Comparison of ENCODE assay signal across 20 mouse cellular contexts in genomic region chrX:109175038-109175437, GRCm38 (mm10). TPM values are rescaled to one million over a fixed set of nuclear protein-coding genes. Genes with fewer than 3 reads are reported as not detected.
A peak's percentile ranks its signal among the peaks of the same experiment; 100 is the strongest.
DNase-seq lines count a peak whose midpoint lies in the region; ATAC-seq and TF ChIP-seq lines count a peak whose summit lies in the region.
"Had no signal": no experiment of that assay in that cellular context is flagged by ENCODE, and none has a peak within 500 bp of the region (broad histone marks: within the 10 kb centered on the region; RNA-seq: fewer than 3 reads in every experiment).

No protein-coding gene starts in this region.

- H3K9me3 ChIP-seq in heart, embryonic 10.5 days, result no peaks in the 10 kb centered on the region
- no peaks in the 10 kb centered on the region for H3K9me3 ChIP-seq in lung, postnatal 0 days (ENCODE audit: low read length)
- no peaks in the 10 kb centered on the region for H3K9me3 ChIP-seq in stomach, embryonic 14.5 days (ENCODE audit: control insufficient read depth, low read depth, low read length)
- H3K9me3 ChIP-seq: limb, embryonic 10.5 days had no signal

- no peak overlapping the region for H3K9ac ChIP-seq in lung, postnatal 0 days (replicated peaks; ENCODE audit: low read depth)
- no peak overlapping the region for H3K9ac ChIP-seq in stomach, embryonic 14.5 days (replicated peaks; ENCODE audit: low read depth, low read length)
- H3K9ac ChIP-seq: liver, embryonic 14.5 days had no signal

- no peak; the same call in 1 of the 2 replicates for ATAC-seq in lung, postnatal 0 days
- peak; percentile 74 for ATAC-seq in granulocyte monocyte progenitor cell, adult 5-6 weeks (replicated peaks; ENCODE audit: poor library complexity, severe bottlenecking)
- ATAC-seq in stomach, embryonic 14.5 days (ENCODE audit: insufficient number of reproducible peaks, insufficient read depth, low FRiP score, low read depth), result 0 out of 2 replicates have a peak, but pooled peaks have one; percentile 58
- ATAC-seq: hindbrain, embryonic 16.5 days; Patski had no signal

- H3K36me3 ChIP-seq in heart, embryonic 10.5 days, result no peaks in the 10 kb centered on the region
- H3K36me3 ChIP-seq in lung, postnatal 0 days (ENCODE audit: insufficient read depth, low read length), result no peaks in the 10 kb centered on the region
- no peaks in the 10 kb centered on the region for H3K36me3 ChIP-seq in stomach, embryonic 14.5 days (ENCODE audit: control insufficient read depth, insufficient read depth, low read length)
- H3K36me3 ChIP-seq: limb, embryonic 10.5 days had no signal

- 74% methylated on average over 2 of the region's 2 CpGs for WGBS in heart, embryonic 10.5 days
- WGBS in lung, postnatal 0 days, result 39% methylated on average over 2 of the region's 2 CpGs
- 70% methylated on average over 2 of the region's 2 CpGs for WGBS in stomach, embryonic 14.5 days

- intact Hi-C loops in heart, postnatal 10 days (cut with DNase I), result no loop called here

- no peak for TF ChIP-seq EP300 in lung, postnatal 0 days (IDR thresholded peaks at IDR 0.05)

- H3K27ac ChIP-seq in heart, embryonic 10.5 days, result no peak overlapping the region
- H3K27ac ChIP-seq in lung, postnatal 0 days (ENCODE audit: low read length), result no peak overlapping the region
- no peak overlapping the region for H3K27ac ChIP-seq in stomach, embryonic 14.5 days (ENCODE audit: low read length)
- H3K27ac ChIP-seq: limb, embryonic 10.5 days; liver, embryonic 14.5 days had no signal

- no peak overlapping the region for H3K4me2 ChIP-seq in lung, postnatal 0 days (replicated peaks; ENCODE audit: low read depth, low read length)
- H3K4me2 ChIP-seq in stomach, embryonic 14.5 days (replicated peaks; ENCODE audit: low read depth, low read length), result no peak overlapping the region
- H3K4me2 ChIP-seq: midbrain, embryonic 11.5 days had no signal

- no peak overlapping the region for H3K4me3 ChIP-seq in heart, embryonic 10.5 days
- H3K4me3 ChIP-seq in lung, postnatal 0 days (ENCODE audit: low read depth, low read length), result no peak overlapping the region
- H3K4me3 ChIP-seq in stomach, embryonic 14.5 days (ENCODE audit: low read depth, low read length), result no peak overlapping the region
- H3K4me3 ChIP-seq: erythroblast, embryonic 14.5 days; limb, embryonic 10.5 days had no signal

- DNase-seq in heart, postnatal 10 days, result peak; percentile 5 to 12
- no peak for DNase-seq in heart, embryonic 10.5 days (ENCODE audit: low spot score)
- DNase-seq in lung, postnatal 0 days (ENCODE audit: low spot score), result peak; percentile 36
- no peak for DNase-seq in lung, adult 18-20 months
- no peak for DNase-seq in MN1 (ENCODE audit: low spot score)
- DNase-seq in layer of hippocampus, postnatal 25 days (ENCODE audit: extremely low spot score in 1 of 2, low spot score in 1 of 2), result no peak
- DNase-seq: cerebellum, adult 2 months; embryo, embryonic 11 days; right cerebral cortex, postnatal 25 days; thymus, postnatal 36 days had no signal

- no peaks in the 10 kb centered on the region for H3K4me1 ChIP-seq in heart, embryonic 10.5 days
- H3K4me1 ChIP-seq in lung, postnatal 0 days (ENCODE audit: insufficient read depth, low read depth, low read length), result no peaks in the 10 kb centered on the region
- peaks cover 5% of the 10 kb centered on the region; the same call in 1 of the 2 replicates for H3K4me1 ChIP-seq in stomach, embryonic 14.5 days (ENCODE audit: control insufficient read depth, insufficient read depth, low read length)
- H3K4me1 ChIP-seq: limb, embryonic 10.5 days had no signal

- H3K27me3 ChIP-seq in heart, embryonic 10.5 days (ENCODE audit: insufficient read depth, poor library complexity, severe bottlenecking), result no peaks in the 10 kb centered on the region
- no peaks in the 10 kb centered on the region for H3K27me3 ChIP-seq in lung, postnatal 0 days (replicated peaks; ENCODE audit: insufficient read depth, low read length)
- no peaks in the 10 kb centered on the region for H3K27me3 ChIP-seq in stomach, embryonic 14.5 days (ENCODE audit: control insufficient read depth, insufficient read depth, low read length)

- no peak for TF ChIP-seq CTCF in lung, postnatal 0 days (IDR thresholded peaks at IDR 0.05)

RNA-seq across cellular contexts. Expression of gene Gm6377, which starts 21.5 kb away (rescaled TPM):
- under 1 TPM; 0.24 to 0.47 TPM for total RNA-seq in heart, postnatal 10 days (2021)
- polyA plus RNA-seq in heart, embryonic 10.5 days (2016; fragmentation: Nextera tagmentation; extraction: Ambion mirVana), result 0.06 TPM in 1 of 2 replicates, not detected in the other
- polyA plus RNA-seq in lung, postnatal 0 days (2015; fragmentation: Nextera tagmentation; extraction: Ambion mirVana), result 0.47 and 0.95 TPM in 2 replicates
- 0.28 TPM in 1 of 2 replicates, not detected in the other for total RNA-seq in granulocyte monocyte progenitor cell, adult 5-6 weeks (2014; fragmentation: Nextera tagmentation)
- 0.34 and 0.52 TPM in 2 replicates for total RNA-seq in granulocyte monocyte progenitor cell, adult 5-6 weeks (2017)
- polyA plus RNA-seq in stomach, embryonic 14.5 days (2014; fragmentation: Nextera tagmentation; extraction: Ambion mirVana), result 0.11 TPM in 1 of 2 replicates, not detected in the other
- total RNA-seq in layer of hippocampus, postnatal 25 days (2021), result not detected
- total RNA-seq: layer of hippocampus, postnatal 10 days had no signal
- polyA plus RNA-seq: cerebellum, adult 2 months; erythroblast, embryonic 14.5 days; heart, embryonic 14.5 days; hindbrain, embryonic 16.5 days; limb, embryonic 10.5 days had no signal

Comparison
In these comparisons a context has a peak if more than half of its experiments do, and no peak if none do; other contexts are left out.
1. DNase-seq: peak in heart, postnatal 10 days (2 of 2) and lung, postnatal 0 days (single experiment); none in heart, embryonic 10.5 days (single experiment), lung, adult 18-20 months (0 of 2), MN1 (single experiment) and layer of hippocampus, postnatal 25 days (0 of 2).